Mouse (Mus musculus) kidney, adult 2 months (tissue): ENCODE data around the gene Exoc3.

Source experiments
- CTCF ChIP-seq: fragments of 200-500 bp; conservative IDR thresholded peaks from 2 replicates; pipeline ENCODE4 v1.5.1; 2011; ENCODE audit warnings: low read depth, mild to moderate bottlenecking, control low read depth, low read length, moderate library complexity, mixed read lengths; ENCODE audit not compliant: insufficient read depth, insufficient read length
- POLR2A ChIP-seq: fragments of 200-500 bp; IDR thresholded peaks from one replicate; pipeline ENCODE4 v1.6.1; 2011; ENCODE audit warnings: low read depth, low read length, control low read depth

- peak; percentile 51 for TF ChIP-seq CTCF
- TF ChIP-seq POLR2A, result no peak
These were observed 15.9 kb downstream of the Exoc3 start for GRCm38 (mm10) chr13:74192613-74193012.
